Mouse (Mus musculus): ENCODE data around the gene Olfr395.
"Not testable (repeated sequence)": the region's sequence is repeated elsewhere in the genome, so short reads cannot be mapped to it uniquely, and the experiment has no call there.

Gene Olfr395

GRCm38 (mm10) chr11:73909199-73909598, at the start of gene Olfr395:
Gene Olfr395 (minus strand): TSS chr11:73909299.
- not testable (repeated sequence) for DNase-seq

GRCm38 (mm10) chr11:73936377-73936776, 27.3 kb upstream of the Olfr395 start, which contains the start of gene Olfr23:
Gene Olfr23 (plus strand): TSS chr11:73936677.
- no peak for DNase-seq

GRCm38 (mm10) chr11:73890671-73891070, 18.4 kb downstream of the Olfr395 start, which contains the start of gene Olfr394:
Gene Olfr394 (minus strand): TSS chr11:73890771.
- no peak for DNase-seq

All from thymus, postnatal 4 days (tissue).